Mouse (Mus musculus) forebrain, embryonic 12.5 days (tissue): ENCODE data around the gene Mcm3ap. TPM values are rescaled to one million over a fixed set of nuclear protein-coding genes. Genes with fewer than 3 reads are reported as not detected.

ENCODE experiments used
- ATAC-seq: fragments of 200-750 bp; cut with Nextera tagmentation; 2 replicates; pipeline ENCODE4 v1.8.0; 2017; ENCODE audit warnings: moderate TSS enrichment; ENCODE audit not compliant: low FRiP score
- H3K27ac ChIP-seq: fragments of 300-500 bp; sonication (generic); 2 replicates; pipeline ENCODE4 v1.5.1; 2016; ENCODE audit warnings: mild to moderate bottlenecking
- H3K27me3 ChIP-seq: fragments of 300-500 bp; sonication (generic); 2 replicates; pipeline ENCODE4 v1.6.1; 2016; ENCODE audit warnings: mild to moderate bottlenecking
- H3K36me3 ChIP-seq: fragments of 300-500 bp; sonication (generic); replicated peaks from 2 replicates; pipeline ENCODE4 v1.6.1; 2016; ENCODE audit warnings: mild to moderate bottlenecking
- H3K4me1 ChIP-seq: fragments of 300-500 bp; sonication (generic); 2 replicates; pipeline ENCODE4 v1.6.1; 2016
- H3K4me2 ChIP-seq: fragments of 300-500 bp; sonication (generic); 2 replicates; pipeline ENCODE4 v1.6.1; 2016; ENCODE audit warnings: mild to moderate bottlenecking, moderate library complexity
- H3K4me3 ChIP-seq: fragments of 300-500 bp; sonication (generic); replicated peaks from 2 replicates; pipeline ENCODE4 v1.5.1; 2016; ENCODE audit warnings: mild to moderate bottlenecking
- H3K9ac ChIP-seq: fragments of 300-500 bp; sonication (generic); 2 replicates; pipeline ENCODE4 v1.6.1; 2016; ENCODE audit warnings: mild to moderate bottlenecking
- H3K9me3 ChIP-seq: fragments of 300-500 bp; sonication (generic); 2 replicates; pipeline ENCODE4 v1.6.1; 2016
- WGBS: fragments of 180-500 bp; shearing (Covaris S2); methylation state at CpG from one replicate; pipeline ENCODE4 v1.1.7; 2016; 5-methylcytosine and 5-hydroxymethylcytosine counted together
- polyA plus RNA-seq: library from polyadenylated mRNA; unstranded; fragments of >200 nt; fragmentation: Nextera tagmentation; extraction: Ambion mirVana; gene quantifications from 2 replicates; pipeline ENCODE4 v1.2.1, GENCODE M21; 2016

Mcm3ap gene
- polyA plus RNA-seq, 1 experiment from 2014 or later: 93.0 TPM

DNA sequence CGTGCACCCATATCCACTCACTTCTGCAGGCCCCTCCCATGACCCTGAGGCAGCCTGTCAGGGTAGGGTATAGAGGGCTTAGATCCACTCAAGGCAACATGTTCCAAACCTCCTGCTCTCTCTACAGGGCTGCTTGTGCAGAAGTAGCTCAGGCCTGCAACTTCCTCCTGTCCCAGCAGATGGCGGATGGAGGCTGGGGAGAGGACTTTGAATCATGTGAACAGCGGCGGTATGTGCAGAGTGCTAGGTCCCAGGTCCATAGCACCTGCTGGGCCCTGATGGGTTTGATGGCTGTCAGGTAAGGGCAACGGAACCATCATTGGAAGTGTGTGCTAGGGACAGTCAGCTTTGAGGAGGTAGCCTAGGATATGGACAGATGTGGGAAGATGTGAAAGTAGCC is 81.7 kb downstream of the Mcm3ap start:
- 80% methylated on average over 5 of the region's 5 CpGs for WGBS
- H3K4me3 ChIP-seq: no peak overlapping the region
- H3K4me2 ChIP-seq: no peak overlapping the region
- no peaks in the 10 kb centered on the region for H3K4me1 ChIP-seq
- ATAC-seq: no peak
- H3K36me3 ChIP-seq: peaks cover 97% of the 10 kb centered on the region
- no peaks in the 10 kb centered on the region for H3K9me3 ChIP-seq
- no peaks in the 10 kb centered on the region for H3K27me3 ChIP-seq
- H3K27ac ChIP-seq: no peak overlapping the region
- no peak overlapping the region for H3K9ac ChIP-seq

DNA sequence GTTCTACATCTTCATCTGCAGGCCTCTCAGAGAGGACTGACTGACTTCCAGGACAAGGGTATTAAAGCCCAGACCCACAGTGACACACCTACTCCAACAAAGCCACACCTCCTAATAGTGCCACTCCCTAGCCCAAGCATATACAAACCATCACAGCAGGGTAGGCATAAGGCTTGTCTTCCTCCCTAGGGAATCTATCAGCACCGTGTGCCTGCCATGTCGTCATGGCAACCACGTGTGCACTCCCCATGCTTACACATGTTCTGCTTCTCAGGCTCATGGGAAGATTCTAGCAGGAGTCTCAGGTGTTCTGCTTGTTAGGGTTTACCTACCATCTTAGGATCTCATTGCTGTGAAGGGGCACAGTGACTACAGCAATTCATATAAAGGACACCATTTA is 82.8 kb downstream of the Mcm3ap start:
- Histone ChIP-seq H3K4me1 (no peaks in the 10 kb centered on the region), H3K9me3 (no peaks in the 10 kb centered on the region), H3K4me3 (no peak overlapping the region), H3K36me3 (peaks cover 90% of the 10 kb centered on the region), H3K9ac (no peak overlapping the region), H3K27ac (no peak overlapping the region), H3K27me3 (no peaks in the 10 kb centered on the region), H3K4me2 (no peak overlapping the region)
- 89% methylated on average over 3 of the region's 3 CpGs for WGBS
- no peak for ATAC-seq

DNA sequence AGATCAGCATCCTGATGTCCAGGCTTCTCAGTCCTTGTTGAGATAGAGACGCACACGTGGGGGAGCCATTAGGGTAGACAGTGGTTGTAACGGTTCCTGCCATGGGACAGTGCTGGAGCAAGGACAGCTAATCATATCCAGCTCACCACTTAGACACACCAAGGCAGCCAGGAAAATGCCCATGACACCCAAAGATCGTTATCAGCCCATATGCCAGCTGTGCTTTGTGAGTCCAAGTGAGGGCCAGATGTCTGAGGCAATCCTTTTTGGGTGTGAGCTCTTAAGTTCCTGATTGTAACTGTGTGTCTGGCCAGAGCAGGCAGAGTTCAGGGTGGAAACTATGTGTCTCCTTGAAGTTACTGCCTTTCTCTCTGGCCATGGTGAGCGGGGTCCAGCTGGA is 85.3 kb downstream of the Mcm3ap start:
- WGBS: 91% methylated on average over 5 of the region's 5 CpGs
- no peak overlapping the region for H3K9ac ChIP-seq
- ATAC-seq: no peak
- H3K36me3 ChIP-seq: peaks cover 66% of the 10 kb centered on the region
- H3K9me3 ChIP-seq: no peaks in the 10 kb centered on the region
- no peak overlapping the region for H3K4me2 ChIP-seq
- H3K27ac ChIP-seq: no peak overlapping the region
- no peaks in the 10 kb centered on the region for H3K4me1 ChIP-seq
- H3K27me3 ChIP-seq: no peaks in the 10 kb centered on the region
- no peak overlapping the region for H3K4me3 ChIP-seq

- Histone ChIP-seq H3K4me3 (no peak within 1 kb of the TSS), H3K4me2 (no peak within 1 kb of the TSS), H3K4me1 (no peaks in the 10 kb centered on the region), H3K36me3 (no peaks in the 10 kb centered on the region), H3K27ac (no peak within 1 kb of the TSS), H3K9me3 (no peaks in the 10 kb centered on the region), H3K27me3 (no peaks in the 10 kb centered on the region), H3K9ac (no peak within 1 kb of the TSS)
- 94% methylated on average over 10 of the region's 10 CpGs for WGBS
- ATAC-seq: no peak
Observed at GRCm38 (mm10) chr10:76561972-76562371, 93.2 kb downstream of the Mcm3ap start, which contains the start of gene Spatc1l. Gene Spatc1l, plus strand, starts transcription at chr10:76562272.

Other genes starting within 250 kb of the Mcm3ap start
- gene Prmt2, start 231.1 kb upstream of the Mcm3ap start, polyA plus RNA-seq: 111 and 127 TPM in 2 replicates
- gene S100b, start 215.1 kb upstream of the Mcm3ap start, polyA plus RNA-seq: 0.53 and 0.59 TPM in 2 replicates
- gene Dip2a, start 123.6 kb upstream of the Mcm3ap start, polyA plus RNA-seq: 11.1 and 11.8 TPM in 2 replicates
- 2.2 and 2.5 TPM in 2 replicates for gene AC141477.1, start 28.5 kb upstream of the Mcm3ap start, polyA plus RNA-seq
- gene Pcnt, start 26.1 kb upstream of the Mcm3ap start, polyA plus RNA-seq: 20.7 and 21.2 TPM in 2 replicates
- not detected in 2 replicates for gene 2610028H24Rik, start 19.8 kb upstream of the Mcm3ap start, polyA plus RNA-seq
- 8.0 and 9.1 TPM in 2 replicates for gene Ybey, start 187 bp downstream of the Mcm3ap start, polyA plus RNA-seq
- 51.8 and 58.6 TPM in 2 replicates for gene Lss, start 62.7 kb downstream of the Mcm3ap start, polyA plus RNA-seq
- not detected in 2 replicates for gene Spatc1l, start 93.3 kb downstream of the Mcm3ap start, polyA plus RNA-seq
- gene Ftcd, start 106.7 kb downstream of the Mcm3ap start, polyA plus RNA-seq: not detected in 2 replicates
- 14.8 and 18.7 TPM in 2 replicates for gene Col6a2, start 154.7 kb downstream of the Mcm3ap start, polyA plus RNA-seq